Mouse (Mus musculus) forebrain, embryonic 15.5 days (tissue): ENCODE results near the gene Phf24. TPM values are rescaled to one million over a fixed set of nuclear protein-coding genes. Genes with fewer than 3 reads are reported as not detected.

Experiments used
- ATAC-seq: fragments of 200-750 bp; cut with Nextera tagmentation; replicated peaks from 2 replicates; pipeline ENCODE4 v1.8.0; 2017; ENCODE audit warnings: mild to moderate bottlenecking, moderate TSS enrichment, moderate library complexity
- H3K27ac ChIP-seq: fragments of 300-500 bp; sonication (generic); replicated peaks from 2 replicates; pipeline ENCODE4 v1.5.1; 2015; ENCODE audit warnings: mild to moderate bottlenecking, inconsistent platforms
- H3K27me3 ChIP-seq: fragments of 300-500 bp; sonication (generic); 2 replicates; pipeline ENCODE4 v1.6.1; 2015; ENCODE audit warnings: inconsistent platforms
- H3K36me3 ChIP-seq: fragments of 300-500 bp; sonication (generic); 2 replicates; pipeline ENCODE4 v1.6.1; 2015; ENCODE audit warnings: mild to moderate bottlenecking, inconsistent platforms
- H3K4me1 ChIP-seq: fragments of 300-500 bp; sonication (generic); 2 replicates; pipeline ENCODE4 v1.6.1; 2015; ENCODE audit warnings: inconsistent platforms
- H3K4me2 ChIP-seq: fragments of 300-500 bp; sonication (generic); replicated peaks from 2 replicates; pipeline ENCODE4 v1.6.1; 2015; ENCODE audit warnings: mild to moderate bottlenecking, inconsistent platforms
- H3K4me3 ChIP-seq: fragments of 300-500 bp; sonication (generic); 2 replicates; pipeline ENCODE4 v1.5.1; 2015; ENCODE audit warnings: mild to moderate bottlenecking, inconsistent platforms
- H3K9ac ChIP-seq: fragments of 300-500 bp; sonication (generic); replicated peaks from 2 replicates; pipeline ENCODE4 v1.6.1; 2015; ENCODE audit warnings: mild to moderate bottlenecking, inconsistent platforms
- H3K9me3 ChIP-seq: fragments of 300-500 bp; sonication (generic); 2 replicates; pipeline ENCODE4 v1.6.1; 2016; ENCODE audit warnings: inconsistent platforms
- WGBS: fragments of 180-500 bp; shearing (Covaris S2); methylation state at CpG from one replicate; pipeline ENCODE4 v1.1.7; 2015; ENCODE audit warnings: mixed read lengths; 5-methylcytosine and 5-hydroxymethylcytosine counted together
- polyA plus RNA-seq: library from polyadenylated mRNA; unstranded; fragments of >200 nt; fragmentation: Nextera tagmentation; extraction: Ambion mirVana; gene quantifications from 2 replicates; pipeline ENCODE4 v1.2.1, GENCODE M21; 2015

Gene Phf24
- polyA plus RNA-seq, 1 experiment from 2014 or later, result 22.2 TPM

DNA sequence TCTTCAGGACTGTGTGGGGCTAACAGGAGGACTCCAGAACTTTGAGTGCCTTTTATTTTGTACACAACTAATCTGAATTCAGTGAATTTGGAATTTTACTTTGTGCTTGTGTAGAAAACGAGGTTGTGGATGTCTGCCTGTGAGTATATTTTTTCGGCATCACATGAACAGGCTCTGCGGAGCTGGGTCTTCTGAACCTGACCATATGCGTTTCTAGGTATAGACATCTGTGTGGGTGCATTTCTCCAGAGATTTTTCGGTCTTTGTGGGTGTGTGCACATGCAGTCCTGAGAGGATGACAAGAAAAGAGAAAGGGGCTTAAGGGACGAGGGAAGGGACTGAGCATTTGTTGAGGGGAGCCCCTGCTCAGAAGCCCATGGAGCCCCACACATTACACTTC lies 29.5 kb upstream of the Phf24 start:
- ATAC-seq, result no peak
- no peaks in the 10 kb centered on the region for H3K9me3 ChIP-seq
- 88% methylated on average over 6 of the region's 6 CpGs for WGBS

DNA sequence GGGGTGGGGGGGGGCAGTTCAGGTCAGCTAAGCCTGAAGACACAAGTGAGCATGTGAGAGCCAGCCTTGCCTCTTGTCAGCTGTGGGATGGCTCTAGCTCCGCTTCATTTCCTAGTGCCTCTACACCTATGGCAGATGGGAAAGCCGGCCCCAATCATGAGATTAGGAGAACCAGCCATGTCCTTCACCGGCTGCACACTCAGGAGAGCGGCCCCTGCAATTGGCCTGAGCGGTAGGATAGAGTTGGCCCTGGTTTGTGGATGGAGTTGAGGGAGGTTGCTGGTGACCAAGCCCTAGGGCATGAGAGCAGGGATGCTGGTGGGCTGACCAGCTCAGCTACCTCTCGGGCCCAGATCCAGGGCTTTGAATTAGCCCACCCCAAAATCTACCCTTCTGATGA lies 27.7 kb upstream of the Phf24 start:
- no peaks in the 10 kb centered on the region for H3K4me1 ChIP-seq
- H3K9ac ChIP-seq, result no peak overlapping the region
- 92% methylated on average over 6 of the region's 6 CpGs for WGBS
- H3K27me3 ChIP-seq, result no peaks in the 10 kb centered on the region
- no peak overlapping the region for H3K4me3 ChIP-seq
- no peak overlapping the region for H3K27ac ChIP-seq
- ATAC-seq, result no peak
- H3K9me3 ChIP-seq, result no peaks in the 10 kb centered on the region
- no peak overlapping the region for H3K4me2 ChIP-seq
- no peaks in the 10 kb centered on the region for H3K36me3 ChIP-seq

More for the DNA sequence above, 29.5 kb upstream of the Phf24 start:
- no peak overlapping the region for H3K9ac ChIP-seq
- no peak overlapping the region for H3K27ac ChIP-seq
- no peaks in the 10 kb centered on the region for H3K4me1 ChIP-seq
- no peaks in the 10 kb centered on the region for H3K27me3 ChIP-seq
- no peak overlapping the region for H3K4me2 ChIP-seq
- no peaks in the 10 kb centered on the region for H3K36me3 ChIP-seq
- H3K4me3 ChIP-seq, result no peak overlapping the region

DNA sequence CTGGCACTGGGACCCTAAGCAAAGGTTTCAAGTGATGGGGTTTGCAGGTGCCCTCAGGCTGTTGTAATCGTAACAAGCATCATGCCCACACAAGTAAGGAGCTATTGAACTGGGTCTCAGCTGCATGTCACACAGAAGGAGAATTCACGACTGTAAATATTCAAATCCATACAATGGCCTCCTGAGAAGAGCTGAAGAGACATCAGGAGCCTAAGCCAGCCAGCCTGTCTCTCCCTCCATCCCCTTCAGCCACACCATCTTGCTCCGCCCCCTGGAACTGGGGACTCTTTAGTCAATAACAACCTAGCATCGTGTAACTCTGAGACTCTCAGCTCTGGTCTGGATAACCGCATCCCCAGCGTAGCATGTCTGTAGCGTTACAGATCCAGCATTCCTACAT lies 25.3 kb upstream of the Phf24 start:
- no peak for ATAC-seq
- no peaks in the 10 kb centered on the region for H3K27me3 ChIP-seq

GRCm38 (mm10) chr4:42895118-42895517 lies 21.3 kb upstream of the Phf24 start:
- H3K36me3 ChIP-seq, result no peaks in the 10 kb centered on the region
- no peaks in the 10 kb centered on the region for H3K27me3 ChIP-seq
- H3K27ac ChIP-seq, result no peak overlapping the region
- H3K4me2 ChIP-seq, result no peak overlapping the region
- peaks cover 10% of the 10 kb centered on the region for H3K4me1 ChIP-seq
- no peak overlapping the region for H3K9ac ChIP-seq
- H3K4me3 ChIP-seq, result no peak overlapping the region
- H3K9me3 ChIP-seq, result no peaks in the 10 kb centered on the region
- peak; percentile 51; the same call in 1 of the 2 replicates for ATAC-seq
- WGBS, result 22% methylated on average over 7 of the region's 7 CpGs

More for the DNA sequence above, 25.3 kb upstream of the Phf24 start:
- no peaks in the 10 kb centered on the region for H3K36me3 ChIP-seq
- H3K4me1 ChIP-seq, result peaks cover 10% of the 10 kb centered on the region
- no peak overlapping the region for H3K27ac ChIP-seq
- H3K4me2 ChIP-seq, result no peak overlapping the region
- 72% methylated on average over 7 of the region's 7 CpGs for WGBS
- H3K9ac ChIP-seq, result no peak overlapping the region
- no peaks in the 10 kb centered on the region for H3K9me3 ChIP-seq
- H3K4me3 ChIP-seq, result no peak overlapping the region

GRCm38 (mm10) chr4:42898914-42899313 lies 17.5 kb upstream of the Phf24 start:
- H3K9me3 ChIP-seq, result no peaks in the 10 kb centered on the region
- no peak overlapping the region for H3K4me3 ChIP-seq
- no peaks in the 10 kb centered on the region for H3K36me3 ChIP-seq
- WGBS, result 39% methylated on average over 3 of the region's 3 CpGs
- ATAC-seq, result no peak
- H3K9ac ChIP-seq, result no peak overlapping the region
- peaks cover 10% of the 10 kb centered on the region for H3K4me1 ChIP-seq
- no peak overlapping the region for H3K4me2 ChIP-seq
- H3K27ac ChIP-seq, result no peak overlapping the region
- H3K27me3 ChIP-seq, result no peaks in the 10 kb centered on the region

GRCm38 (mm10) chr4:42900878-42901277 lies 15.6 kb upstream of the Phf24 start:
- Histone ChIP-seq H3K27me3 (no peaks in the 10 kb centered on the region), H3K9ac (no peak overlapping the region), H3K9me3 (no peaks in the 10 kb centered on the region), H3K4me2 (no peak overlapping the region), H3K4me1 (no peaks in the 10 kb centered on the region), H3K36me3 (no peaks in the 10 kb centered on the region), H3K4me3 (no peak overlapping the region), H3K27ac (no peak overlapping the region)
- 67% methylated on average over 5 of the region's 5 CpGs for WGBS
- no peak for ATAC-seq

- Histone ChIP-seq H3K9ac (no peak overlapping the region), H3K9me3 (no peaks in the 10 kb centered on the region), H3K27me3 (no peaks in the 10 kb centered on the region), H3K4me2 (no peak overlapping the region), H3K4me1 (no peaks in the 10 kb centered on the region), H3K27ac (no peak overlapping the region), H3K4me3 (no peak overlapping the region), H3K36me3 (no peaks in the 10 kb centered on the region)
- 67% methylated on average over 9 of the region's 9 CpGs for WGBS
- no peak for ATAC-seq
Observed at GRCm38 (mm10) chr4:42902174-42902573, 14.3 kb upstream of the Phf24 start.

DNA sequence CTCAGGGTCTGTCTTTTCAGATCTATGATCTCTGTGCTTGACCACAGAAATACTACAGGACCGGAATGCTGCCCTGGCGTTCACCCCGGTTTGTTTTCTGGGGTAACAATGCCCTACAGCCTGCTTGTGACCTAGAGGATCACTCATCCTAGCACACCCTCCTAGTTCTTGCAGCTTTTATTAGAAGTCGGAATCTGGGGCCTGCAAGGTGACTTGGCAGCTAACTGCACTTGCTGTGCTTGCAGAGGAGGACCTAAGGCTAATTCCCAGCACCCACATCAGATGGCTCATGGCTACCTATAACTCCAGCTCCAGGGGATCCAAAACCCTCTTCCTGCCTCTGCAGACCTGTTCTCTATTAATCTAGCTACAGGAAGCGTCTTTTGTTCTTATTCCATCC lies 13.7 kb upstream of the Phf24 start:
- no peak overlapping the region for H3K4me2 ChIP-seq
- no peak for ATAC-seq
- no peaks in the 10 kb centered on the region for H3K9me3 ChIP-seq
- no peak overlapping the region for H3K27ac ChIP-seq
- no peaks in the 10 kb centered on the region for H3K4me1 ChIP-seq
- no peak overlapping the region for H3K4me3 ChIP-seq
- no peak overlapping the region for H3K9ac ChIP-seq
- no peaks in the 10 kb centered on the region for H3K27me3 ChIP-seq
- H3K36me3 ChIP-seq, result no peaks in the 10 kb centered on the region
- WGBS, result 91% methylated on average over 5 of the region's 5 CpGs

- Histone ChIP-seq H3K4me3 (no peak overlapping the region), H3K27ac (no peak overlapping the region), H3K4me1 (no peaks in the 10 kb centered on the region), H3K27me3 (no peaks in the 10 kb centered on the region), H3K36me3 (no peaks in the 10 kb centered on the region), H3K4me2 (no peak overlapping the region), H3K9me3 (no peaks in the 10 kb centered on the region), H3K9ac (no peak overlapping the region)
- no peak for ATAC-seq
- 59% methylated on average over 1 of the region's 1 CpGs for WGBS
Observed at GRCm38 (mm10) chr4:42903942-42904341, 12.5 kb upstream of the Phf24 start.

DNA sequence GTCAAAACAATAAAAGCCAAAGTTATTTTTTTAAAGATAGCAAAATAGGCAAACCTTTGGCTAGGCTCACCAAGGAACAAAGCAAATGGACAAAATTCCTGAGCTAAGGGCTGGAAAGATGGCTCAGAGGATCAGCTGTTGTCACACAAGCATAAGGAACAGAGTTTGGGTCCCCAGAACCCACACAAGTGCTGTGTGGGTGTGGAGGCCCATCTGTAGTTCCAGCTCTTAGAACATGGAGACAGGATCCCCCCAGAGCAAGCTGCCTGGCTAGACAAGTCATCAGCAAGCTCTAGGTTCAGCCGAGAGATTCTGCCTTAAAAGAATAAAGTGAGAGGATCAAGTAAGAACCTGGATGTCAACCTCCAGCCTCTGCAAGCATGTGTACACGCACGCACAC lies 11.9 kb upstream of the Phf24 start:
- Histone ChIP-seq H3K27me3 (no peaks in the 10 kb centered on the region), H3K4me1 (no peaks in the 10 kb centered on the region), H3K4me3 (no peak overlapping the region), H3K4me2 (no peak overlapping the region), H3K9ac (no peak overlapping the region), H3K36me3 (no peaks in the 10 kb centered on the region), H3K27ac (no peak overlapping the region), H3K9me3 (no peaks in the 10 kb centered on the region)
- ATAC-seq, result no peak
- 65% methylated on average over 3 of the region's 3 CpGs for WGBS

DNA sequence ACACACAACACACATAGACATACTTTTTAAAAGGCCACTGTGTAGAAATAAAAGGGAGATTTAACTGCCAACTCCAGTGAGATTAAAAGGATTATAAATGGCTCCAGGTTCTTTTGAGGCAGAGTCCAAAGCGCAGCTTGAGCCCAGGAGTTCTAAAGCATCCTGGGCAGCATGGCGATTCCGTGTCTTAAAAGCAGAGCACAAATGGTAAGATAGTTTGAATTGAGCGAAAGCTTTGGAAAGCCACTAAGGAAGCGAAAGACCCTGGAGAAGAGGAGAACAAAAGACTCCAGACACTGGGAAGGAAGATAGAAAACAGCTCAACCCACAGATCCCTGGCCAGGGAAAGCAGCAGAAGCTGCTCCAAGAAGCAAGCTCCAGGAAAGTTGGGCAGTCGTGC lies 11.5 kb upstream of the Phf24 start:
- Histone ChIP-seq H3K4me3 (no peak overlapping the region), H3K9me3 (no peaks in the 10 kb centered on the region), H3K27ac (no peak overlapping the region), H3K4me2 (no peak overlapping the region), H3K27me3 (no peaks in the 10 kb centered on the region), H3K9ac (no peak overlapping the region), H3K4me1 (no peaks in the 10 kb centered on the region), H3K36me3 (no peaks in the 10 kb centered on the region)
- no peak for ATAC-seq
- WGBS, result 36% methylated on average over 6 of the region's 6 CpGs

- Histone ChIP-seq H3K4me3 (no peak overlapping the region), H3K36me3 (no peaks in the 10 kb centered on the region), H3K9me3 (no peaks in the 10 kb centered on the region), H3K4me1 (peaks cover 5% of the 10 kb centered on the region; the same call in 1 of the 2 replicates), H3K27ac (no peak overlapping the region), H3K9ac (no peak overlapping the region), H3K27me3 (peaks cover 15% of the 10 kb centered on the region; the same call in 1 of the 2 replicates), H3K4me2 (no peak overlapping the region)
- no peak for ATAC-seq
- 63% methylated on average over 10 of the region's 10 CpGs for WGBS
Observed at GRCm38 (mm10) chr4:42913391-42913790, 3.1 kb upstream of the Phf24 start.

GRCm38 (mm10) chr4:42915311-42915710 lies 1.1 kb upstream of the Phf24 start:
- Histone ChIP-seq H3K9me3 (no peaks in the 10 kb centered on the region), H3K4me2 (no peak overlapping the region), H3K4me1 (peaks cover 5% of the 10 kb centered on the region; the same call in 1 of the 2 replicates), H3K9ac (no peak overlapping the region), H3K27ac (no peak overlapping the region), H3K36me3 (no peaks in the 10 kb centered on the region), H3K27me3 (peaks cover 15% of the 10 kb centered on the region; the same call in 1 of the 2 replicates), H3K4me3 (no peak overlapping the region)
- 84% methylated on average over 12 of the region's 12 CpGs for WGBS
- no peak for ATAC-seq
